Mouse (Mus musculus) liver, embryonic 14.5 days (tissue): ENCODE data around the gene Slc4a2. TPM values are rescaled to one million over a fixed set of nuclear protein-coding genes. Genes with fewer than 3 reads are reported as not detected.
A peak's percentile ranks its signal among the peaks of the same experiment; 100 is the strongest.

Source experiments
- ATAC-seq: fragments of 200-750 bp; cut with Nextera tagmentation; 2 replicates; pipeline ENCODE4 v1.8.0; 2017; ENCODE audit warnings: moderate number of reproducible peaks, mild to moderate bottlenecking, moderate library complexity; ENCODE audit not compliant: insufficient read depth
- DNase-seq, 3 experiments: peaks; one replicate each; pipeline ENCODE4 v3.0.0-alpha.2; 2012 to 2013; ENCODE audit warnings: low read depth in 3 of 3, low spot score in 3 of 3
- H3K27ac ChIP-seq: fragments of 300-500 bp; sonication (generic); 2 replicates; pipeline ENCODE4 v1.5.1; 2014; ENCODE audit warnings: moderate library complexity, mild to moderate bottlenecking, control low read depth, inconsistent platforms
- H3K27me3 ChIP-seq: fragments of 300-500 bp; sonication (generic); 2 replicates; pipeline ENCODE4 v1.6.1; 2014; ENCODE audit warnings: mild to moderate bottlenecking, low read length, moderate library complexity; ENCODE audit not compliant: control insufficient read depth, insufficient read depth
- H3K36me3 ChIP-seq: fragments of 300-500 bp; sonication (generic); replicated peaks from 2 replicates; pipeline ENCODE4 v1.6.1; 2014; ENCODE audit warnings: low read depth; ENCODE audit not compliant: control insufficient read depth, insufficient read depth
- H3K4me1 ChIP-seq, 2 experiments: fragments of 200-500 bp in 1 of 2; fragments of 300-500 bp in 1 of 2; sonication (generic) in 1 of 2; replicated peaks; 2 replicates each; pipeline ENCODE4 v1.6.1; 2012 to 2014; ENCODE audit warnings: antibody characterized with exemption in 1 of 2, inconsistent platforms in 1 of 2, low read length in 1 of 2; ENCODE audit not compliant: control insufficient read depth in 2 of 2, insufficient read depth in 2 of 2
- H3K4me2 ChIP-seq: fragments of 300-500 bp; sonication (generic); 2 replicates; pipeline ENCODE4 v1.6.1; 2014; ENCODE audit warnings: low read depth, mild to moderate bottlenecking, control low read depth, moderate library complexity
- H3K4me3 ChIP-seq, 2 experiments: fragments of 200-500 bp in 1 of 2; fragments of 300-500 bp in 1 of 2; sonication (generic) in 1 of 2; 2 replicates each; pipeline ENCODE4 v1.5.1; 2012 to 2014; ENCODE audit warnings: low read depth in 2 of 2, low read length in 2 of 2, mild to moderate bottlenecking in 2 of 2, control low read depth in 1 of 2, inconsistent platforms in 1 of 2, moderate library complexity in 1 of 2; ENCODE audit not compliant: insufficient read depth in 1 of 2
- H3K9ac ChIP-seq: fragments of 300-500 bp; sonication (generic); replicated peaks from 2 replicates; pipeline ENCODE4 v1.6.1; 2014; ENCODE audit warnings: mild to moderate bottlenecking, control low read depth, moderate library complexity
- H3K9me3 ChIP-seq: fragments of 300-500 bp; sonication (generic); 2 replicates; pipeline ENCODE4 v1.6.1; 2016; ENCODE audit warnings: low read length, mixed read lengths; ENCODE audit not compliant: control insufficient read depth
- CTCF ChIP-seq: IDR thresholded peaks from 2 replicates; pipeline ENCODE4 v1.5.1; 2016; ENCODE audit warnings: antibody characterized with exemption, low read depth, control low read depth
- EP300 ChIP-seq: IDR thresholded peaks from 2 replicates; pipeline ENCODE4 v1.6.1; 2016; ENCODE audit warnings: antibody characterized with exemption, low read depth
- WGBS: fragments of 180-500 bp; shearing (Covaris S2); extraction: QIAGEN DNeasy Blood & Tissue Kit; methylation state at CpG from one replicate; pipeline ENCODE4 v1.1.7; 2014; ENCODE audit not compliant: insufficient replicate concordance; 5-methylcytosine and 5-hydroxymethylcytosine counted together
- polyA plus RNA-seq, 2 experiments: library from polyadenylated mRNA; depleted of rRNA in 1 of 2; stranded (reverse) in 1 of 2; unstranded in 1 of 2; fragments of >200 nt; fragmentation: Nextera tagmentation in 1 of 2; extraction: Ambion mirVana in 1 of 2; gene quantifications; 2 replicates each; pipeline versions ENCODE4 v1.2.1 to v1.2.3; 2012 to 2014

The Slc4a2 gene
- polyA plus RNA-seq, 2 experiments: 5.6 to 11.6 TPM

- Histone ChIP-seq H3K9me3 (no peaks in the 10 kb centered on the region), H3K4me1 (peaks cover 21 to 28% of the 10 kb centered on the region in 2 experiments), H3K4me2 (peak overlapping the region; percentile 98), H3K4me3 (no peak overlapping the region), H3K27ac (no peak overlapping the region), H3K36me3 (no peaks in the 10 kb centered on the region; the same call in none of the 2 replicates), H3K9ac (no peak overlapping the region), H3K27me3 (no peaks in the 10 kb centered on the region)
- WGBS: 14% methylated on average over 9 of the region's 9 CpGs
- TF ChIP-seq CTCF (no peak), EP300 (no peak)
- no peak for ATAC-seq
- no peak for DNase-seq
Measured at GRCm38 (mm10) chr5:24426556-24427284, 3.1 kb downstream of the Slc4a2 start.

GRCm38 (mm10) chr5:24427285-24427633, 3.6 kb downstream of the Slc4a2 start:
- peaks cover 21 to 28% of the 10 kb centered on the region in 2 experiments for H3K4me1 ChIP-seq
- H3K27ac ChIP-seq: no peak overlapping the region
- no peak for TF ChIP-seq EP300
- no peak for TF ChIP-seq CTCF
- H3K36me3 ChIP-seq: no peaks in the 10 kb centered on the region; the same call in none of the 2 replicates
- no peaks in the 10 kb centered on the region for H3K9me3 ChIP-seq
- 33% methylated on average over 12 of the region's 12 CpGs for WGBS
- H3K9ac ChIP-seq: no peak overlapping the region
- DNase-seq (no peak), ATAC-seq (no peak)
- no peak overlapping the region for H3K4me3 ChIP-seq
- no peak overlapping the region; the same call in 1 of the 2 replicates for H3K4me2 ChIP-seq
- no peaks in the 10 kb centered on the region for H3K27me3 ChIP-seq

GRCm38 (mm10) chr5:24427981-24428402, 4.4 kb downstream of the Slc4a2 start:
- DNase-seq: no peak
- 15% methylated on average over 15 of the region's 15 CpGs for WGBS

GRCm38 (mm10) chr5:24428596-24428995, 5.0 kb downstream of the Slc4a2 start:
- peak overlapping the region; percentile 41 for H3K4me2 ChIP-seq
- ATAC-seq: no peak
- H3K9me3 ChIP-seq: no peaks in the 10 kb centered on the region
- H3K36me3 ChIP-seq: no peaks in the 10 kb centered on the region; the same call in none of the 2 replicates
- WGBS: 36% methylated on average over 9 of the region's 9 CpGs
- TF ChIP-seq EP300: no peak
- TF ChIP-seq CTCF: no peak
- H3K4me1 ChIP-seq: peaks cover 18 to 25% of the 10 kb centered on the region in 2 experiments
- no peak for DNase-seq
- H3K27me3 ChIP-seq: no peaks in the 10 kb centered on the region
- H3K27ac ChIP-seq: no peak overlapping the region
- H3K9ac ChIP-seq: no peak overlapping the region
- peak overlapping the region; percentile 22 to 32; a peak in 3 of 4 replicates for H3K4me3 ChIP-seq

More at GRCm38 (mm10) chr5:24427981-24428402, 4.4 kb downstream of the Slc4a2 start:
- no peak for TF ChIP-seq CTCF
- TF ChIP-seq EP300: no peak
- Histone ChIP-seq H3K27ac (no peak overlapping the region), H3K27me3 (no peaks in the 10 kb centered on the region), H3K4me1 (peaks cover 18 to 25% of the 10 kb centered on the region in 2 experiments), H3K9ac (no peak overlapping the region), H3K4me2 (peak overlapping the region; percentile 41), H3K4me3 (peak overlapping the region; percentile 22 to 32), H3K36me3 (no peaks in the 10 kb centered on the region; the same call in none of the 2 replicates), H3K9me3 (no peaks in the 10 kb centered on the region)
- no peak for ATAC-seq

- Histone ChIP-seq H3K9me3 (no peaks in the 10 kb centered on the region), H3K27me3 (no peaks in the 10 kb centered on the region), H3K4me2 (no peak overlapping the region), H3K27ac (no peak overlapping the region), H3K9ac (no peak overlapping the region), H3K4me1 (no peaks in the 10 kb centered on the region), H3K4me3 (no peak overlapping the region), H3K36me3 (peaks cover 2% of the 10 kb centered on the region)
- no peak for TF ChIP-seq CTCF
- TF ChIP-seq EP300: no peak
- ATAC-seq: no peak
- no peak for DNase-seq
- WGBS: 76% methylated on average over 8 of the region's 8 CpGs
Measured at GRCm38 (mm10) chr5:24433993-24434392, 10.4 kb downstream of the Slc4a2 start.
